Mouse (Mus musculus) midbrain, embryonic 14.5 days (tissue): ENCODE data around the gene Zfp60. TPM values are rescaled to one million over a fixed set of nuclear protein-coding genes. Genes with fewer than 3 reads are reported as not detected.
A peak's percentile ranks its signal among the peaks of the same experiment; 100 is the strongest.
"Not testable (repeated sequence)": the region's sequence is repeated elsewhere in the genome, so short reads cannot be mapped to it uniquely, and the experiment has no call there.

ENCODE experiments used
- ATAC-seq: fragments of 200-750 bp; cut with Nextera tagmentation; 2 replicates; pipeline ENCODE4 v1.8.0; 2017; ENCODE audit warnings: moderate number of reproducible peaks, moderate library complexity; ENCODE audit not compliant: low FRiP score, low TSS enrichment
- DNase-seq: peaks from one replicate; pipeline ENCODE4 v3.0.0-alpha.2; 2015
- H3K27ac ChIP-seq: fragments of 300-500 bp; sonication (generic); replicated peaks from 2 replicates; pipeline ENCODE4 v1.5.1; 2014; ENCODE audit warnings: mild to moderate bottlenecking, low read depth, low read length, moderate library complexity
- H3K27me3 ChIP-seq: fragments of 300-500 bp; sonication (generic); 2 replicates; pipeline ENCODE4 v1.6.1; 2014; ENCODE audit warnings: low read length, control low read depth, mixed read lengths; ENCODE audit not compliant: control insufficient read depth, insufficient read depth
- H3K36me3 ChIP-seq: fragments of 300-500 bp; sonication (generic); 2 replicates; pipeline ENCODE4 v1.6.1; 2014; ENCODE audit warnings: low read length, control low read depth; ENCODE audit not compliant: control insufficient read depth, insufficient read depth
- H3K4me1 ChIP-seq: fragments of 300-500 bp; sonication (generic); 2 replicates; pipeline ENCODE4 v1.6.1; 2014; ENCODE audit warnings: mild to moderate bottlenecking, antibody characterized with exemption, low read length, control low read depth; ENCODE audit not compliant: control insufficient read depth, insufficient read depth
- H3K4me2 ChIP-seq: fragments of 300-500 bp; sonication (generic); 2 replicates; pipeline ENCODE4 v1.6.1; 2014; ENCODE audit warnings: mild to moderate bottlenecking, low read length, moderate library complexity
- H3K4me3 ChIP-seq: fragments of 300-500 bp; sonication (generic); replicated peaks from 2 replicates; pipeline ENCODE4 v1.5.1; 2014; ENCODE audit warnings: low read depth, low read length
- H3K9ac ChIP-seq: fragments of 300-500 bp; sonication (generic); replicated peaks from 2 replicates; pipeline ENCODE4 v1.6.1; 2014; ENCODE audit warnings: mild to moderate bottlenecking, low read length, moderate library complexity
- H3K9me3 ChIP-seq: fragments of 300-500 bp; sonication (generic); 2 replicates; pipeline ENCODE4 v1.6.1; 2016; ENCODE audit warnings: low read length, control low read depth, mixed read lengths; ENCODE audit not compliant: control insufficient read depth
- WGBS: fragments of 180-500 bp; shearing (Covaris S2); extraction: QIAGEN DNeasy Blood & Tissue Kit; methylation state at CpG from one replicate; pipeline ENCODE4 v1.1.7; 2014; 5-methylcytosine and 5-hydroxymethylcytosine counted together
- polyA plus RNA-seq: library from polyadenylated mRNA; unstranded; fragments of >200 nt; fragmentation: Nextera tagmentation; extraction: Ambion mirVana; gene quantifications from 2 replicates; pipeline ENCODE4 v1.2.1, GENCODE M21; 2014

Zfp60 gene
- polyA plus RNA-seq, 1 experiment from 2014 or later = 125 TPM

DNA sequence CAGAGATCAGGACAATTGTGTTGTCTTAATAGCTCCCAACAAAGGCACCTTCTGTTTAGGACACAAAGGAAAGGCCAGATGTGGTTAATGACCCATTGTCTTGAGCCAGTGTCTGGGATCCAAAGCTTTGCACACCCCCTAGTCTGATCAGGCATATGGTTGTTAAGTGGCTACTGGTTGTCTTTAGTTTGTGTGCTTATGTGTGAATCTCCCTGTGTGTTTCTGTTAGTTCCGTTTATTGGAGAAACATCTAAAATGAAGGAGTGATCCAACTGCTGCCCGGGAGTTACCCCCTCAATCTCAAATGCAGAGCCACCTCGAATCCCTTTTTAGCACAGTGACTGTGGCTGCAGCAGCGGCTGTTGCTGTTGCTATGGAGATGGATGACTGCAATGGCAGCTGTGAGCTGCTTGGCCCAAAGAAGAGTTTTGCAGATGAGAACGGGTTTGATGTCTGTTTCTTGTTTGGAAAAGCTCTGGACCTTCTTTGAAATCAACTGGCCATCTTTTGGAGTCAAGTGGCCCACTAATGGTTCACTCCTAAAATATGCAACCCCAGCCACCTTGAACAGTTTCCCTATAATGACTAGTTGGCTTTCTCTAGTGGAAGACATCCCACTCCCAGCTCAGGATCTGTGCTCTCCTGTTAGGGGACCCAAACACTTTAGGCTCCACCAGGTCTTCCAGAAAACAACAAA, 25.3 kb downstream of the Zfp60 start:
- H3K4me2 ChIP-seq = 0 out of 2 replicates have a peak overlapping the region, but pooled peaks have one; percentile 7
- peak; percentile 78 for DNase-seq
- peaks cover 7% of the 10 kb centered on the region for H3K4me1 ChIP-seq
- peaks cover under 1% of the 10 kb centered on the region; the same call in 1 of the 2 replicates for H3K9me3 ChIP-seq
- 6% methylated on average over 5 of the region's 5 CpGs for WGBS
- H3K27me3 ChIP-seq = no peaks in the 10 kb centered on the region
- ATAC-seq = peak; percentile 55; the same call in 1 of the 2 replicates
- no peak overlapping the region for H3K9ac ChIP-seq
- H3K27ac ChIP-seq = peak overlapping the region; percentile 77
- H3K4me3 ChIP-seq = no peak overlapping the region
- peaks cover 12% of the 10 kb centered on the region for H3K36me3 ChIP-seq

DNA sequence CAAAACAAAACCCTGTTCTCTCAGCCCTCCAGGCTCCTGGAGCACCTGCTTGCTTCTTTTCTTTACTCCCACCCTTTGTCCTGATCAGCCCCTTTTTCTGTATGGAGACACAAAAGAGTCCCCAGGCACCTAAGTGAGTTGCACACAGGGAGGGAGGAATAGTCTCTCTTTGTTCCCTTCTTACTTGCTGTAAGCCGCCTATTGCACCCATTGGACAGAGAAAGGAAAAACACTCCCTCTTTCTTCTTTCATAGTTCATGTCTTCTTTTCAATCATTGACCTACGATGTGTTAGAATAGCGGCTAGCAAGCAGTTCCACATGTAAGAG, 25.8 kb downstream of the Zfp60 start:
- WGBS = 5% methylated on average over 3 of the region's 3 CpGs
- ATAC-seq = no peak; the same call in 1 of the 2 replicates
- peak; percentile 31 for DNase-seq

GRCm38 (mm10) chr7:27765176-27765886, 34.1 kb downstream of the Zfp60 start:
- no peak overlapping the region; the same call in 1 of the 2 replicates for H3K4me3 ChIP-seq
- 0 out of 2 replicates have a peak overlapping the region, but pooled peaks have one; percentile 7 for H3K9ac ChIP-seq
- DNase-seq = no peak
- 10% methylated on average over 17 of the region's 17 CpGs for WGBS
- no peaks in the 10 kb centered on the region for H3K36me3 ChIP-seq
- peaks cover 3% of the 10 kb centered on the region; the same call in 1 of the 2 replicates for H3K4me1 ChIP-seq
- no peaks in the 10 kb centered on the region for H3K9me3 ChIP-seq
- no peak for ATAC-seq
- no peaks in the 10 kb centered on the region for H3K27me3 ChIP-seq
- no peak overlapping the region for H3K27ac ChIP-seq
- peak overlapping the region; percentile 43 for H3K4me2 ChIP-seq

More for the DNA sequence above, 25.8 kb downstream of the Zfp60 start:
- no peak overlapping the region for H3K4me3 ChIP-seq
- no peaks in the 10 kb centered on the region for H3K9me3 ChIP-seq
- H3K27me3 ChIP-seq = no peaks in the 10 kb centered on the region
- no peak overlapping the region for H3K9ac ChIP-seq
- no peak overlapping the region for H3K4me2 ChIP-seq
- peak overlapping the region; percentile 77 for H3K27ac ChIP-seq
- H3K4me1 ChIP-seq = peaks cover 7% of the 10 kb centered on the region
- peaks cover 8% of the 10 kb centered on the region for H3K36me3 ChIP-seq

GRCm38 (mm10) chr7:27789306-27789705, 58.1 kb downstream of the Zfp60 start:
- Histone ChIP-seq H3K4me1 (no peaks in the 10 kb centered on the region), H3K4me2 (no peak overlapping the region), H3K27me3 (no peaks in the 10 kb centered on the region), H3K4me3 (no peak overlapping the region), H3K36me3 (no peaks in the 10 kb centered on the region), H3K27ac (no peak overlapping the region), H3K9me3 (peaks cover 19% of the 10 kb centered on the region), H3K9ac (no peak overlapping the region)
- WGBS = 87% methylated on average over 5 of the region's 5 CpGs
- ATAC-seq (no peak), DNase-seq (no peak)

DNA sequence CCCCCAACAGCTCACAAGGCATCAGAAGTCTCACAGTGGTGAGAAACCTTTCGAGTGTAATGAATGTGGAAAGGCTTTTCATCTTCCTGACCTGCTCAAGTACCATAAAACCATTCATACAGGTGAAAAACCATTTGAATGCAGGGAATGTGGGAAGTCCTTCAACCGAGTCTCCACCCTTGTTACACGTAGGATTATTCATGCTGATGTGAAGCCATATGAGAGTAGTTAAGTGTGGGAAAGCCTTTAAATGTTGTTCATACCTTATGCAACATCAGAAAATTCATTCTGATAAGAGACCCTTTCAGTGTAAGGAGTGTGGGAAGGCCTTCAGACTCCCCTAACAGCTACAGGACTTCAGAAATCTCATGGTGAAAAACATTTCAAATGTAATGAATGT, 62.7 kb downstream of the Zfp60 start:
- H3K4me3 ChIP-seq, DNase-seq, H3K9me3 ChIP-seq, H3K4me2 ChIP-seq, H3K27me3 ChIP-seq, H3K4me1 ChIP-seq, H3K9ac ChIP-seq, H3K36me3 ChIP-seq, H3K27ac ChIP-seq, ATAC-seq: not testable (repeated sequence)
- WGBS = 66% methylated on average over 2 of the region's 3 CpGs

- ATAC-seq (no peak), DNase-seq (no peak)
- Histone ChIP-seq H3K4me2 (no peak overlapping the region), H3K4me1 (no peaks in the 10 kb centered on the region), H3K9me3 (0 out of 2 replicates have a peak, but pooled peaks cover under 1% of the 10 kb centered on the region), H3K4me3 (no peak overlapping the region), H3K9ac (no peak overlapping the region), H3K27ac (no peak overlapping the region), H3K36me3 (no peaks in the 10 kb centered on the region), H3K27me3 (no peaks in the 10 kb centered on the region)
Observed at GRCm38 (mm10) chr7:27794566-27794965, 63.4 kb downstream of the Zfp60 start.

- Histone ChIP-seq H3K27ac (peak overlapping the region; percentile 21; the same call in 1 of the 2 replicates), H3K9ac (no peak overlapping the region), H3K4me1 (no peaks in the 10 kb centered on the region), H3K9me3 (no peaks in the 10 kb centered on the region), H3K4me3 (no peak overlapping the region), H3K36me3 (no peaks in the 10 kb centered on the region), H3K27me3 (no peaks in the 10 kb centered on the region), H3K4me2 (peak overlapping the region; percentile 20)
- DNase-seq (peak; percentile 74), ATAC-seq (peak; percentile 67; the same call in 1 of the 2 replicates)
- 21% methylated on average over 8 of the region's 8 CpGs for WGBS
Observed at GRCm38 (mm10) chr7:27797906-27798811, 67.0 kb downstream of the Zfp60 start.

- Histone ChIP-seq H3K36me3 (no peaks in the 10 kb centered on the region), H3K9me3 (no peaks in the 10 kb centered on the region), H3K4me1 (peaks cover 6% of the 10 kb centered on the region; the same call in 1 of the 2 replicates), H3K9ac (no peak overlapping the region), H3K27me3 (no peaks in the 10 kb centered on the region), H3K4me2 (no peak overlapping the region), H3K4me3 (no peak overlapping the region), H3K27ac (no peak overlapping the region)
- ATAC-seq (no peak), DNase-seq (peak; percentile 45)
- 48% methylated on average over 2 of the region's 2 CpGs for WGBS
Observed at GRCm38 (mm10) chr7:27801137-27801536, 69.9 kb downstream of the Zfp60 start.
